ENCODE assay signal across 21 mouse cellular contexts in genomic region chr7:113052952-113053351, GRCm38 (mm10).
DNase-seq lines count a peak whose midpoint lies in the region; ATAC-seq and TF ChIP-seq lines count a peak whose summit lies in the region.
"Had no signal": no experiment of that assay in that cellular context is flagged by ENCODE, and none has a peak within 500 bp of the region (broad histone marks: within the 10 kb centered on the region; RNA-seq: fewer than 3 reads in every experiment).

No protein-coding gene starts in this region.

- H3K9me3 ChIP-seq in hindbrain, embryonic 15.5 days = no peaks in the 10 kb centered on the region
- H3K9me3 ChIP-seq in hindbrain, embryonic 12.5 days (replicated peaks) = no peaks in the 10 kb centered on the region
- no peaks in the 10 kb centered on the region for H3K9me3 ChIP-seq in CH12.LX (replicated peaks; ENCODE audit: low read length)
- no peaks in the 10 kb centered on the region for H3K9me3 ChIP-seq in forebrain, embryonic 14.5 days (replicated peaks; ENCODE audit: control insufficient read depth, low read length)
- H3K9me3 ChIP-seq in midbrain, embryonic 13.5 days = no peaks in the 10 kb centered on the region
- H3K9me3 ChIP-seq: heart, embryonic 15.5 days; limb, embryonic 12.5 days; liver, embryonic 13.5 days; lung, embryonic 15.5 days; megakaryocyte, embryonic 14.5 days had no signal

- no peak overlapping the region for H3K4me3 ChIP-seq in hindbrain, embryonic 15.5 days
- no peak overlapping the region for H3K4me3 ChIP-seq in hindbrain, embryonic 12.5 days
- H3K4me3 ChIP-seq in CH12.LX (replicated peaks in 1 of 3; ENCODE audit: low read depth in 2 of 3, low read length in 2 of 3, poor library complexity in 1 of 3) = no peak overlapping the region
- no peak overlapping the region for H3K4me3 ChIP-seq in forebrain, embryonic 14.5 days (ENCODE audit: low read depth, low read length)
- no peak overlapping the region for H3K4me3 ChIP-seq in midbrain, embryonic 13.5 days (replicated peaks)
- H3K4me3 ChIP-seq: heart, embryonic 15.5 days; limb, embryonic 12.5 days; liver, embryonic 13.5 days; lung, embryonic 15.5 days; megakaryocyte, embryonic 14.5 days; myocyte had no signal

- no peaks in the 10 kb centered on the region for H3K36me3 ChIP-seq in hindbrain, embryonic 15.5 days
- no peaks in the 10 kb centered on the region for H3K36me3 ChIP-seq in hindbrain, embryonic 12.5 days
- H3K36me3 ChIP-seq in CH12.LX (replicated peaks in 1 of 2; ENCODE audit: control insufficient read depth in 1 of 2, insufficient read depth in 1 of 2, low read length in 1 of 2) = no peaks in the 10 kb centered on the region
- no peaks in the 10 kb centered on the region for H3K36me3 ChIP-seq in forebrain, embryonic 14.5 days (ENCODE audit: control insufficient read depth, insufficient read depth, low read length)
- H3K36me3 ChIP-seq in midbrain, embryonic 13.5 days = no peaks in the 10 kb centered on the region
- H3K36me3 ChIP-seq: heart, embryonic 15.5 days; limb, embryonic 12.5 days; liver, embryonic 13.5 days; lung, embryonic 15.5 days had no signal

- H3K27ac ChIP-seq in hindbrain, embryonic 15.5 days (replicated peaks) = 0 out of 2 replicates have a peak overlapping the region, but pooled peaks have one; percentile 17
- H3K27ac ChIP-seq in hindbrain, embryonic 12.5 days = no peak overlapping the region
- H3K27ac ChIP-seq in CH12.LX (ENCODE audit: insufficient read depth, low read depth) = peak overlapping the region; percentile 71
- H3K27ac ChIP-seq in forebrain, embryonic 14.5 days (ENCODE audit: low read depth, low read length) = no peak overlapping the region
- peak overlapping the region; percentile 15; the same call in 1 of the 2 replicates for H3K27ac ChIP-seq in midbrain, embryonic 13.5 days
- H3K27ac ChIP-seq: heart, embryonic 15.5 days; limb, embryonic 12.5 days; liver, embryonic 13.5 days; lung, embryonic 15.5 days; stomach, postnatal 0 days had no signal

- H3K27me3 ChIP-seq in hindbrain, embryonic 15.5 days = no peaks in the 10 kb centered on the region
- no peaks in the 10 kb centered on the region for H3K27me3 ChIP-seq in hindbrain, embryonic 12.5 days
- H3K27me3 ChIP-seq in CH12.LX (replicated peaks) = no peaks in the 10 kb centered on the region
- H3K27me3 ChIP-seq in forebrain, embryonic 14.5 days (replicated peaks; ENCODE audit: control insufficient read depth, insufficient read depth, low read length) = no peaks in the 10 kb centered on the region
- no peaks in the 10 kb centered on the region for H3K27me3 ChIP-seq in midbrain, embryonic 13.5 days
- H3K27me3 ChIP-seq: heart, embryonic 15.5 days; limb, embryonic 12.5 days; lung, embryonic 15.5 days; megakaryocyte, embryonic 14.5 days had no signal

- TF ChIP-seq CTCF in CH12.LX (conservative IDR thresholded peaks at IDR 0.05 in 1 of 2, IDR thresholded peaks at IDR 0.05 in 1 of 2; ENCODE audit: low read depth in 2 of 2, low read length in 2 of 2) = no peak

- H3K4me1 ChIP-seq in hindbrain, embryonic 15.5 days (replicated peaks) = no peaks in the 10 kb centered on the region
- H3K4me1 ChIP-seq in hindbrain, embryonic 12.5 days = peaks cover 13% of the 10 kb centered on the region
- peaks cover 35 to 71% of the 10 kb centered on the region in 2 experiments for H3K4me1 ChIP-seq in CH12.LX (ENCODE audit: control insufficient read depth in 1 of 2, insufficient read depth in 2 of 2)
- H3K4me1 ChIP-seq in forebrain, embryonic 14.5 days (ENCODE audit: control insufficient read depth, insufficient read depth, low read length) = peaks cover 13% of the 10 kb centered on the region; the same call in 1 of the 2 replicates
- peaks cover 12% of the 10 kb centered on the region for H3K4me1 ChIP-seq in midbrain, embryonic 13.5 days (replicated peaks)
- H3K4me1 ChIP-seq: liver, embryonic 13.5 days; megakaryocyte, embryonic 14.5 days had no signal

- dilution Hi-C loops in CH12.LX (cut with MboI; ENCODE audit: extremely low pct_ligation_motif_present, extremely low pct_unique_long_range_greater_than_20kb, low sequenced_read_pairs) = no loop called here

- H3K79me2 ChIP-seq in CH12.LX (replicated peaks; ENCODE audit: control insufficient read depth, extremely low read depth, insufficient read depth, poor library complexity, severe bottlenecking) = no peaks in the 10 kb centered on the region

- H3K9ac ChIP-seq in hindbrain, embryonic 15.5 days = no peak overlapping the region
- H3K9ac ChIP-seq in hindbrain, embryonic 12.5 days = no peak overlapping the region
- no peak overlapping the region for H3K9ac ChIP-seq in CH12.LX (ENCODE audit: insufficient read depth, low read depth)
- no peak overlapping the region for H3K9ac ChIP-seq in forebrain, embryonic 14.5 days (ENCODE audit: low read length)
- no peak overlapping the region for H3K9ac ChIP-seq in midbrain, embryonic 13.5 days (replicated peaks)
- H3K9ac ChIP-seq: heart, embryonic 15.5 days; limb, embryonic 12.5 days; liver, embryonic 13.5 days; lung, embryonic 15.5 days had no signal

- ATAC-seq in hindbrain, embryonic 15.5 days (ENCODE audit: low FRiP score, low read depth) = peak; percentile 66; the same call in 1 of the 2 replicates
- no peak for ATAC-seq in hindbrain, embryonic 12.5 days (ENCODE audit: low FRiP score)
- peak; percentile 74 for ATAC-seq in forebrain, embryonic 14.5 days
- peak; percentile 70 for ATAC-seq in midbrain, embryonic 13.5 days
- ATAC-seq: intestine, embryonic 16.5 days had no signal

- no peak overlapping the region for H3K4me2 ChIP-seq in hindbrain, embryonic 15.5 days
- no peak overlapping the region for H3K4me2 ChIP-seq in hindbrain, embryonic 12.5 days (replicated peaks)
- H3K4me2 ChIP-seq in CH12.LX (ENCODE audit: insufficient read depth, low read depth, poor library complexity, severe bottlenecking) = peak overlapping the region; percentile 26
- H3K4me2 ChIP-seq in forebrain, embryonic 14.5 days (ENCODE audit: low read length) = no peak overlapping the region
- H3K4me2 ChIP-seq in midbrain, embryonic 13.5 days (replicated peaks) = no peak overlapping the region
- H3K4me2 ChIP-seq: heart, embryonic 15.5 days; limb, embryonic 12.5 days; liver, embryonic 13.5 days; lung, embryonic 15.5 days had no signal

- WGBS in hindbrain, embryonic 15.5 days = 44% methylated on average over 1 of the region's 1 CpGs
- 33% methylated on average over 1 of the region's 1 CpGs for WGBS in hindbrain, embryonic 12.5 days
- 14% methylated on average over 1 of the region's 1 CpGs for WGBS in forebrain, embryonic 14.5 days
- WGBS in midbrain, embryonic 13.5 days = 39% methylated on average over 1 of the region's 1 CpGs

- TF ChIP-seq RAD21 in CH12.LX (IDR thresholded peaks at IDR 0.05; ENCODE audit: low read depth, low read length) = no peak

- TF ChIP-seq POLR2A in CH12.LX (IDR thresholded peaks at IDR 0.05; ENCODE audit: low read depth, low read length) = no peak

- peak; percentile 63 for TF ChIP-seq EP300 in CH12.LX (IDR thresholded peaks at IDR 0.05; ENCODE audit: low read length)

- DNase-seq in CH12.LX (ENCODE audit: extremely low read depth) = peak; percentile 78
- peak; percentile 51 for DNase-seq in forebrain, embryonic 14.5 days (ENCODE audit: low spot score)
- no peak for DNase-seq in left cerebral cortex, adult 11 months (ENCODE audit: low spot score)
- DNase-seq in urinary bladder, postnatal 14 days (ENCODE audit: low spot score) = no peak
- DNase-seq: adrenal gland, adult 8-10 months; cerebellum, adult 9-11 months; gastrocnemius, postnatal 10 days; heart, postnatal 4 days; liver, embryonic 13.5 days; right cerebral cortex, postnatal 4 days; thymus, postnatal 14 days had no signal

- in situ Hi-C loops in CH12.LX (cut with MboI; ENCODE audit: low pct_ligation_motif_present, low pct_unique_long_range_greater_than_20kb, low sequenced_read_pairs) = no loop called here

TF ChIP-seq in CH12.LX, 34 proteins besides CTCF, POLR2A, EP300 and RAD21:
- TF ChIP-seq ELF1 (IDR thresholded peaks at IDR 0.05; ENCODE audit: low read depth, low read length) (peak; percentile 66), ETS1 (conservative IDR thresholded peaks at IDR 0.05; ENCODE audit: low read depth, low read length) (peak; percentile 65), USF1 (IDR thresholded peaks at IDR 0.05; ENCODE audit: low read depth, low read length) (no peak), IRF4 (IDR thresholded peaks at IDR 0.05; ENCODE audit: low read depth, low read length) (peak; percentile 36; the same call in 1 of the 2 replicates), BHLHE40 (IDR thresholded peaks at IDR 0.05; ENCODE audit: low read depth, low read length) (0 out of 2 replicates have a peak, but pooled peaks have one; percentile 44), MEF2A (IDR thresholded peaks at IDR 0.05; ENCODE audit: borderline replicate concordance, low read depth, low read length) (peak; percentile 21; the same call in 1 of the 2 replicates), HCFC1 (IDR thresholded peaks at IDR 0.05; ENCODE audit: low read depth, low read length) (no peak)
TF ChIP-seq in CH12.LX: peak in this region for 5.

Comparison
In these comparisons a context has a peak if more than half of its experiments do, and no peak if none do; other contexts are left out.
1. H3K27ac ChIP-seq: peak in hindbrain, embryonic 15.5 days (single experiment), CH12.LX (single experiment) and midbrain, embryonic 13.5 days (single experiment); none in hindbrain, embryonic 12.5 days (single experiment) and forebrain, embryonic 14.5 days (single experiment).
2. DNase-seq: peak in CH12.LX (single experiment) and forebrain, embryonic 14.5 days (single experiment); none in left cerebral cortex, adult 11 months (single experiment) and urinary bladder, postnatal 14 days (single experiment).